8 mouse cellular contexts compared by ENCODE assay signal in genomic region chr1:182095240-182095741, GRCm38 (mm10). TPM values are rescaled to one million over a fixed set of nuclear protein-coding genes. Genes with fewer than 3 reads are reported as not detected.
A peak's percentile ranks its signal among the peaks of the same experiment; 100 is the strongest.
DNase-seq lines count a peak whose midpoint lies in the region; ATAC-seq and TF ChIP-seq lines count a peak whose summit lies in the region.

No protein-coding gene starts in this region.

- H3K27ac ChIP-seq in liver, embryonic 12.5 days = no peak overlapping the region
- H3K27ac ChIP-seq in liver, postnatal 0 days (ENCODE audit: low read depth) = no peak overlapping the region
- H3K27ac ChIP-seq in forebrain, embryonic 15.5 days (replicated peaks) = peak overlapping the region; percentile 43
- H3K27ac ChIP-seq in kidney, embryonic 15.5 days = peak overlapping the region; percentile 77
- H3K27ac ChIP-seq in stomach, embryonic 14.5 days (ENCODE audit: low read length) = peak overlapping the region; percentile 6; the same call in 1 of the 2 replicates

- no peak overlapping the region for H3K4me3 ChIP-seq in liver, embryonic 12.5 days
- H3K4me3 ChIP-seq in liver, postnatal 0 days (ENCODE audit: low read depth, low read length) = no peak overlapping the region
- no peak overlapping the region for H3K4me3 ChIP-seq in forebrain, embryonic 15.5 days
- H3K4me3 ChIP-seq in kidney, embryonic 15.5 days (replicated peaks) = no peak overlapping the region; the same call in 1 of the 2 replicates
- H3K4me3 ChIP-seq in stomach, embryonic 14.5 days (ENCODE audit: low read depth, low read length) = no peak overlapping the region

- peaks cover 8% of the 10 kb centered on the region for H3K4me1 ChIP-seq in liver, embryonic 12.5 days
- 0 out of 2 replicates have a peak, but pooled peaks cover 2% of the 10 kb centered on the region for H3K4me1 ChIP-seq in liver, postnatal 0 days (ENCODE audit: insufficient read depth)
- peaks cover 19% of the 10 kb centered on the region for H3K4me1 ChIP-seq in forebrain, embryonic 15.5 days
- peaks cover 46% of the 10 kb centered on the region for H3K4me1 ChIP-seq in kidney, embryonic 15.5 days
- H3K4me1 ChIP-seq in stomach, embryonic 14.5 days (ENCODE audit: control insufficient read depth, insufficient read depth, low read length) = peaks cover 24% of the 10 kb centered on the region

- no peak for DNase-seq in liver, postnatal 0 days
- peak; percentile 77 for DNase-seq in ZHBTc4 (ENCODE audit: low read depth, low spot score)
- DNase-seq in cerebellum, adult 11-12 months = no peak

- TF ChIP-seq CTCF in liver, postnatal 0 days (IDR thresholded peaks at IDR 0.05; ENCODE audit: low read depth) = no peak

- no peaks in the 10 kb centered on the region for H3K9me3 ChIP-seq in liver, embryonic 12.5 days (replicated peaks)
- no peaks in the 10 kb centered on the region for H3K9me3 ChIP-seq in liver, postnatal 0 days (ENCODE audit: low read length)
- H3K9me3 ChIP-seq in forebrain, embryonic 15.5 days = no peaks in the 10 kb centered on the region
- H3K9me3 ChIP-seq in kidney, embryonic 15.5 days (replicated peaks) = no peaks in the 10 kb centered on the region
- H3K9me3 ChIP-seq in stomach, embryonic 14.5 days (ENCODE audit: control insufficient read depth, low read depth, low read length) = no peaks in the 10 kb centered on the region

- no peak overlapping the region for H3K4me2 ChIP-seq in liver, embryonic 12.5 days
- H3K4me2 ChIP-seq in liver, postnatal 0 days (ENCODE audit: low read depth, low read length) = no peak overlapping the region
- peak overlapping the region; percentile 8; the same call in 1 of the 2 replicates for H3K4me2 ChIP-seq in forebrain, embryonic 15.5 days (replicated peaks)
- H3K4me2 ChIP-seq in kidney, embryonic 15.5 days = peak overlapping the region; percentile 40
- H3K4me2 ChIP-seq in stomach, embryonic 14.5 days (replicated peaks; ENCODE audit: low read depth, low read length) = peak overlapping the region; percentile 14; the same call in 1 of the 2 replicates

- 0 out of 2 replicates have a peak, but pooled peaks cover 6% of the 10 kb centered on the region for H3K27me3 ChIP-seq in liver, embryonic 12.5 days (replicated peaks)
- no peaks in the 10 kb centered on the region for H3K27me3 ChIP-seq in liver, postnatal 0 days (ENCODE audit: insufficient read depth, low read length)
- no peaks in the 10 kb centered on the region for H3K27me3 ChIP-seq in forebrain, embryonic 15.5 days
- H3K27me3 ChIP-seq in kidney, embryonic 15.5 days = no peaks in the 10 kb centered on the region
- H3K27me3 ChIP-seq in stomach, embryonic 14.5 days (ENCODE audit: control insufficient read depth, insufficient read depth, low read length) = no peaks in the 10 kb centered on the region

- 25% methylated on average over 10 of the region's 10 CpGs for WGBS in liver, embryonic 12.5 days (ENCODE audit: insufficient replicate concordance)
- WGBS in liver, postnatal 0 days (ENCODE audit: insufficient replicate concordance) = 34% methylated on average over 10 of the region's 10 CpGs
- WGBS in forebrain, embryonic 15.5 days = 8% methylated on average over 10 of the region's 10 CpGs
- WGBS in kidney, embryonic 15.5 days = 19% methylated on average over 10 of the region's 10 CpGs
- 18% methylated on average over 10 of the region's 10 CpGs for WGBS in stomach, embryonic 14.5 days

- H3K36me3 ChIP-seq in liver, embryonic 12.5 days = no peaks in the 10 kb centered on the region
- no peaks in the 10 kb centered on the region for H3K36me3 ChIP-seq in liver, postnatal 0 days (replicated peaks; ENCODE audit: insufficient read depth, low read length)
- no peaks in the 10 kb centered on the region for H3K36me3 ChIP-seq in forebrain, embryonic 15.5 days
- H3K36me3 ChIP-seq in kidney, embryonic 15.5 days = no peaks in the 10 kb centered on the region
- no peaks in the 10 kb centered on the region for H3K36me3 ChIP-seq in stomach, embryonic 14.5 days (ENCODE audit: control insufficient read depth, insufficient read depth, low read length)

- no peak overlapping the region for H3K9ac ChIP-seq in liver, embryonic 12.5 days
- no peak overlapping the region for H3K9ac ChIP-seq in liver, postnatal 0 days (replicated peaks)
- H3K9ac ChIP-seq in forebrain, embryonic 15.5 days (replicated peaks) = no peak overlapping the region
- H3K9ac ChIP-seq in kidney, embryonic 15.5 days = no peak overlapping the region
- H3K9ac ChIP-seq in stomach, embryonic 14.5 days (replicated peaks; ENCODE audit: low read depth, low read length) = no peak overlapping the region

- peak; percentile 14; the same call in 1 of the 2 replicates for ATAC-seq in liver, embryonic 12.5 days
- no peak for ATAC-seq in liver, postnatal 0 days
- peak; percentile 51; the same call in 1 of the 2 replicates for ATAC-seq in forebrain, embryonic 15.5 days (replicated peaks)
- 0 out of 2 replicates have a peak, but pooled peaks have one; percentile 26 for ATAC-seq in kidney, embryonic 15.5 days (replicated peaks; ENCODE audit: low FRiP score)
- no peak for ATAC-seq in stomach, embryonic 14.5 days (ENCODE audit: insufficient number of reproducible peaks, insufficient read depth, low FRiP score, low read depth)
- ATAC-seq in megakaryocyte progenitor cell, adult 5-6 weeks (replicated peaks; ENCODE audit: poor library complexity) = no peak

- no peak for TF ChIP-seq EP300 in liver, postnatal 0 days (IDR thresholded peaks at IDR 0.05; ENCODE audit: low read depth)

RNA-seq across cellular contexts. Expression of gene Srp9, which starts 29.2 kb away (rescaled TPM):
- polyA plus RNA-seq in liver, embryonic 12.5 days (2016; fragmentation: Nextera tagmentation; extraction: Ambion mirVana) = 111 and 112 TPM in 2 replicates
- 109 and 119 TPM in 2 replicates for polyA plus RNA-seq in liver, postnatal 0 days (2015; fragmentation: Nextera tagmentation; extraction: Ambion mirVana)
- 127 and 133 TPM in 2 replicates for polyA plus RNA-seq in forebrain, embryonic 15.5 days (2015; fragmentation: Nextera tagmentation; extraction: Ambion mirVana)
- polyA plus RNA-seq in kidney, embryonic 15.5 days (2015; fragmentation: Nextera tagmentation; extraction: Ambion mirVana) = 151 and 159 TPM in 2 replicates
- polyA plus RNA-seq in stomach, embryonic 14.5 days (2014; fragmentation: Nextera tagmentation; extraction: Ambion mirVana) = 145 and 153 TPM in 2 replicates
- total RNA-seq in megakaryocyte progenitor cell, adult 5-6 weeks (2015) = 157 and 164 TPM in 2 replicates
- total RNA-seq in megakaryocyte progenitor cell, adult 5-6 weeks (2017) = 123 and 133 TPM in 2 replicates

Comparison
In these comparisons a context has a peak if more than half of its experiments do, and no peak if none do; other contexts are left out.
1. ATAC-seq: peak in liver, embryonic 12.5 days (single experiment), forebrain, embryonic 15.5 days (single experiment) and kidney, embryonic 15.5 days (single experiment); none in liver, postnatal 0 days (single experiment), stomach, embryonic 14.5 days (single experiment) and megakaryocyte progenitor cell, adult 5-6 weeks (single experiment).
2. H3K27ac ChIP-seq: peak in forebrain, embryonic 15.5 days (single experiment), kidney, embryonic 15.5 days (single experiment) and stomach, embryonic 14.5 days (single experiment); none in liver, embryonic 12.5 days (single experiment) and liver, postnatal 0 days (single experiment).
3. H3K4me2 ChIP-seq: peak in forebrain, embryonic 15.5 days (single experiment), kidney, embryonic 15.5 days (single experiment) and stomach, embryonic 14.5 days (single experiment); none in liver, embryonic 12.5 days (single experiment) and liver, postnatal 0 days (single experiment).